Mouse (Mus musculus) layer of hippocampus, postnatal 14 days (tissue): ENCODE data around the gene Dock4. TPM values are rescaled to one million over a fixed set of nuclear protein-coding genes. Genes with fewer than 3 reads are reported as not detected.
A peak's percentile ranks its signal among the peaks of the same experiment; 100 is the strongest.

ENCODE experiments used
- DNase-seq, 2 experiments: peaks; one replicate each; pipeline ENCODE4 v3.0.0; 2021 to 2022; ENCODE audit warnings: low spot score in 2 of 2, mixed read lengths in 1 of 2
- total RNA-seq, 2 experiments: library from RNA; stranded (reverse); gene quantifications; 2 replicates each; pipeline ENCODE4 v1.2.3; 2021

The Dock4 gene
- total RNA-seq, 2 experiments from 2014 or later, result 193 to 215 TPM

DNA sequence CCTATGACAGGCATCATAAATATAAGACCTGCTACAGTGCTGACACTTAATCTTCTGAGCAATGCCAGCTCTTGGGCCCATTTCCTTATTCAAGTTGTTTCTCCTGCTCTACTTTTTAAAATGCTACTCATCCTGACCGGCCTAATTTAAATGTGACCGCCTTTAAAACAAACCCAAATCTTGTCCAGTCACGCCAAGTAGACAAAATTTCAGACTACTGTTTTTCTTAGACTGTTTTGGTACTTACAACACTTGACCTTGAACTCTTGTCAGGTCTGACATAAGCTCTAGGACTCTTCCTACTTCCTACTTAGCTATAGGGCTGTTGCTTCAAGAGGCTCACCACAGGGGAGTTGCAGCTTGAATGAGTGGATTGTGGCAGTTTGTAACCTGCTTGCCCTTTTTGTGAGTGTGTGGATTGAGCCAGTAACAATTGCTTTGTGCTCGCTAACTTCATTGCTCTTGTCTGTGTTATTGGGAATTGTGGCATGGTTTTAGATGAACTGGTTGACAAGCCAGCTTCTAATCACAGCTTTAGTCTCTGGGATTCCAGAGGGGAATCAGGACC is 62.2 kb downstream of the Dock4 start:
- DNase-seq, result no peak

DNA sequence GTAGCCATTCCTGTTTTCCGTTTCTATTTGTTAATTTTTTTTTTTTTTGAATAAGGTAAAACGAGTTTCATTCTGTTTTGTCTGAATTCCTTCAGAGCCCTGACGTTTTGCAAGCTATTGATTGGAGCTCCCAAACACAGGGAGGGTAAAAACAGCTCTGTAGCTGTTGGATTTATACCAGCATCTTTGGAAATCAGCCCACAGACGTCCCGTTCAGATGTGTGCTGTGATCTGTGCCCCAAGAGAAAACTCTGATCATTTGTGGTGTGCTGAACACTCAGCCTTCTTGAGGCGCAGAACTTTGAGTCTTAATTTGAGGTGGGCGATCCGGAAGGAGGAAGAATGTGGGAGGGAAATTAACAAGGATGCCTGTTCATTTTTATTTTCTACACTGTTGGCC is 62.7 kb downstream of the Dock4 start:
- peak in 1 of 2 experiments; percentile 51 for DNase-seq

GRCm38 (mm10) chr12:40511643-40512369 is 66.1 kb downstream of the Dock4 start:
- DNase-seq, result no peak

GRCm38 (mm10) chr12:40512370-40512693 is 66.6 kb downstream of the Dock4 start:
- no peak for DNase-seq

DNA sequence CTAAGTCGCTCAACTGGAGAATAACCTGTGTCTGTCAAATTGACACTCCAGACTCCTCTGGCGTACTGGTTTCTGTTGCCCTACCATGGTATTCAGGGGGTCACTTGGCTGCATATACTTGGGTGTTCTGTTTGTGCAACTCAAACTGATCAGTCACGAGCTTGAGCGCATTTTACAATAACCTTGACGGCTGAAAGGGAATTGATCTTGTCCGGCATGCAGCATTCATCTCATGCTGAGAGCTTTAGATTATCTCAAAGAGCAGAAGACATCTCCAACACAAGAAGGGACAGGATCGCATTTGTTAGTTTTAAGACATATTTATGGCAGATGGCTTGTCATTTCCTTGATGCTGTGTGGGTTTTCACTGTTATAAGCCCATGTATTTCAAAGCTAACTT is 67.2 kb downstream of the Dock4 start:
- DNase-seq, result no peak

- DNase-seq, result no peak
Observed at GRCm38 (mm10) chr12:40514021-40514420, 68.3 kb downstream of the Dock4 start.

DNA sequence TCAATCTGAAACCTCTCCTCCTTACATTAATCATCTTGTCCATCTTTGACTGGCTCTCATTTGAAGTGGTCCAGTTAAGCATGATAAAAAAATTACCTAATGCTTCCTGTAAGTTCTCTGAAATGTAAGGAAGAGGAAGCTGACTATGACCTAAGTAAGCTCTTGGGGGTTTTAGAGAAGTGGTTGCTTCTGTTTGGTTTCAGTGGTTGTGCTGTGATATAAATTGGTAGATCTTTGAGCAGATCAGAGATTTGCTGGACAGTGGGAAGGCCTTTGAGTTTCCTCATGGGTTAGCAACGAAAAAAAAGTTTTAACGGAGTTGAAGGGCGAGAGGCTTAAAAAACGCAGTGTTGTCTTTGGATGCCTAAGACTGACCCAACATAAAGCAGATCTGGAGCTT is 76.7 kb downstream of the Dock4 start:
- DNase-seq, result no peak

- no peak for DNase-seq
Observed at GRCm38 (mm10) chr12:40523020-40523419, 77.3 kb downstream of the Dock4 start.

DNA sequence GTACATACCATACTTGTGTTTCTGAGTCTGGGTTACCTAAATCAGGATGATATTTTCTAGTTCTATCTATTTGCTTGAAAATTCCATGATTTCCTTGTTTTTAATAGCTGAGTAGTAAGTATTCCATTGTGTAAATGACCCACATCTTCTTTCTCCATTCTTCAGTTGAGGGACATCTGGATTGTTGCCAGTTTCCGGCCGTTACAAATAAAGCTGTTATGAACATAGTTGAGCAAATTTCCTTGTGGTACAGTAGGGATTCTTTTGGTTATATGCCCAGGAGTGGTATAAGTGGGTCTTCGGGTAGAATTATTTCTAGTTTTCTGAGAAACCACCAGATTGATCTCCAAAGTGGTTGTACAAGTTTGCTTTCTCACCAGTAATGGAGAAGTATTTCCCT is 79.3 kb downstream of the Dock4 start:
- DNase-seq, result no peak

- no peak for DNase-seq
Observed at GRCm38 (mm10) chr12:40535655-40536618, 90.2 kb downstream of the Dock4 start.

- DNase-seq, result no peak
Observed at GRCm38 (mm10) chr12:40537826-40538225, 92.1 kb downstream of the Dock4 start.

DNA sequence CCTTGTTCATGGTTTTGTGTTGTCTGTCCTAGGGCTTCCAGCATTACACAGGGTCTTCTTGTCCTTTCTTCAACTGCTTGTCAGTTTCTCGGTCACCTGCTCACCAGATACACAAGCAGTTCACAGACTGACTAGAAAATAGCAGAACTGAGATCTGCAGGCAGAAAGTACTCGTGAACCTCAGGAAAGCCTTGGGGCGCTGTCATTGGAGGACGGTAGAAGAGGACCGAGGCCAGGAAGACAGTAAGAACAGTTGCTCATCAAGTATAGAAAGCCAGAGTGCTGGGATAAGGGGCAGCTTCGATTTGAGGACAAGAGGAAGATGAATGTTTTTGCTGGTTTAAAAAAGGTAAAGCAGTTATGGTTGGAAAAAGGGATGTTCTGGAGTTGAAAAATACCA is 92.6 kb downstream of the Dock4 start:
- DNase-seq, result no peak

DNA sequence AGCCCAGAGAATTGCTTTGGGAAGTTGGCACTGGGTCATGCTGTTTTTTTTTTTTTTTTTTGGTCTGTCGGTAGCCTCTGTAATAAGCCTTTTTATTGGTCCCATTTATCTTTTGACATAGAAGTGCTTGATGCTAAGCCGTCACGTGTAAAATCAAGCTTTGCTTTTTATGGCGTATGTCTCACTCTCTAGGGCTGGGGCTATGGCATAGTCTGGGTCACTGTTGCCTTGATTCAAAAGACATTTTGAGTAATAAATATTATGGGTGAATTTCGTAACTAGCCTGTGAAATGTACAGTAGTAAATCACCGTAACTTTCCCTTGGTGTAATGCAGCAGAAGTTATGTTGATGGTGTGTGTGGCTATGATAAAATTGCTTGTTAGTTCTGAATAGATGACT is 93.0 kb downstream of the Dock4 start:
- no peak for DNase-seq

GRCm38 (mm10) chr12:40544273-40544672 is 98.5 kb downstream of the Dock4 start:
- DNase-seq, result no peak

DNA sequence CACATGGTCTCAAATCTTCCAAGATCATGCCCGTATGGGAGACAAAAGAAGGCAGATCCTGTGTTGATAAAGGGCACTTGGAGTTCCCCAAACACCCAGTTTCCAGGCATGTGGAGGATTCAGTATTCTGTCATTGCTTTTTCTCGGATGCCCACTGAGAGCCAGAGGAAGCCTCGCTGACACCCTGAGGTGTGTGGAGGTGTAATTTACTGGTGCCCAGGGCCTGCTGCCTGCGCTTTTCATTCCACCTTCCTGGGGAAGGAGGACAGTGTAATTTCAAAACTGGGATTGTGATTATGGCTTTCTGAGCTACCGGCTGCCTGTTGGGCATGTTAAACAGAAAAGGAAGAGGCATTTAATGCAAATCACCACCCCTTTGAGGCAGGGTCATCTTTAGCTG is 101.1 kb downstream of the Dock4 start:
- DNase-seq, result no peak

GRCm38 (mm10) chr12:40551317-40551716 is 105.6 kb downstream of the Dock4 start:
- no peak for DNase-seq

DNA sequence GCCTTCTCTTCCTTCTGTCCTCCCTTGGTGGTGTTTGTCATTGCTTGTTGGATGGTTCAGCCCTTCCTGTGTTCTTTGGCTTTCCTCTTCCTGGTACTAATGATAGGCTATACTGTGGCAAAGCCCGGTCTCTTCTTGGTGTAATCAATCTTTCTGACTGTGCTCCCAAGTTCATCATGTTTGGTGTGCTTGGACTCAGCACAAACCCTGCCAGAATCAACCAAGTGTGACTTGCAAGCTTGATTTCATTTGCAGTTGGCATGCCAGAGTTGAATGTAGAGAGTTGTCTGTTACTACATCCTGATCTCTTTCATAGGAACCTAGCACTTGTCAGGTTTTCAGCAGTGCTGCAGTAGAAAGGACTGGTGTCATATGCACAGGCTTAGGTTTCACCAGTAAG is 106.4 kb downstream of the Dock4 start:
- DNase-seq, result no peak

DNA sequence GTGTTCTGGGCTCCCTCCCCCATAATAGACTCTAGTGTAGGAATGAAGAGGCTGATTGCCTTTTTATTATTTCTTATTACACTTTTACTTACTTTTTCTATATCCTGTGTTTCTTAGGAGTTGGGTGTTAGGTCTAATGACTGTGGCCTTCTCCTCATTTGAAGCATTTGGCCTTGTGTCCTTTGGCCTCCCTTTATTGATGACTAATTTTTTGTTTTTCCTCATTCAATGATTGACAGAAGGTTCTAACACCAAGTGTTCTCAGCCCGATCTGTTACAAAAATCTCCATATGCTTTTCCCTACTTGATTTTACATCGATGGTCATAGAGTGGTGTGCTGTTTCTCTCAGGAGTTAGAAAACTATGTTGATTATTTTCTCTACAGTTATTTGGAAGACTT is 108.2 kb downstream of the Dock4 start:
- DNase-seq, result no peak

GRCm38 (mm10) chr12:40554941-40555511 is 109.3 kb downstream of the Dock4 start:
- no peak for DNase-seq

- no peak for DNase-seq
Observed at GRCm38 (mm10) chr12:40558600-40558999, 112.8 kb downstream of the Dock4 start.

DNA sequence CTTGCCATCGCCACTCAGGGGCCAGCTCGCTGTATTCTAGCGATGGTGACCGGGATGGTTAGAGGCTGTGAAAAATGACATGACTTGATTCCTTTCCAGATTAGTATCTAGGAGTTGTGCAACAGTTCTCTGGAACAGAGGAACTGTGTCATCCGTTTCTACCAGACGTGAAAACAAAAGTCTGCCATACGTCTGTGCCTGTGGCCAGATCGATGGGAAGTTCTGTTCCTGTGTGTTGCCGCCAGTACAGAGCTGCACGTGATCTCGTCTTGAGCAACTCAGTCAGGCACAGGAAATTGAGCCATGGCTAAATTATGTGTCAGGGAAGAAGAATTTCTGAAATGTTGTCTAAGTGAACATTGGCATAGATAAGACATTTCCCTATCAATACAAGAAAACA is 113.4 kb downstream of the Dock4 start:
- DNase-seq, result peak in 1 of 2 experiments; percentile 53

DNA sequence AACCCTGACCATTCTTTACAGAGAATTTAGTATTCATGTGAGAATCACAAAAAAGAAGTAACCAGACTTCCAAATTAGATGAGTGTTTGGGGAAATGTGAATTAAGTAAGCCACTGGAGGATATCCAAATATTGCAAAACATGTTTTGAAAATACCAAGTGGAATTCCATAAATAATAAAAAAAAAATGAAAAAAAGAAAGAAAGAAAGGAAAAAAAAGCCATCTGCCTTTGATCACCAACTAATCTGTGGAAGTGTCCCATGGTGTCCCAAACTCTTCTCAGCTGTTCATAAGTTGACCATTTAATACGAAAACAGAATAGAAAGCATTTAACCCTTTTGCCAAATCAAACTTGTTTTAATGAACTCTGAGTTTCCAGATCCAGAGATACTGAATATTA is 118.0 kb downstream of the Dock4 start:
- DNase-seq, result no peak
